Mouse (Mus musculus): Measurements from ENCODE around the gene Car14. TPM values are rescaled to one million over a fixed set of nuclear protein-coding genes. Genes with fewer than 3 reads are reported as not detected.
"Not testable (repeated sequence)": the region's sequence is repeated elsewhere in the genome, so short reads cannot be mapped to it uniquely, and the experiment has no call there.

Car14 gene
- polyA plus RNA-seq, 1 experiment from 2014 or later = 45.5 TPM

DNA sequence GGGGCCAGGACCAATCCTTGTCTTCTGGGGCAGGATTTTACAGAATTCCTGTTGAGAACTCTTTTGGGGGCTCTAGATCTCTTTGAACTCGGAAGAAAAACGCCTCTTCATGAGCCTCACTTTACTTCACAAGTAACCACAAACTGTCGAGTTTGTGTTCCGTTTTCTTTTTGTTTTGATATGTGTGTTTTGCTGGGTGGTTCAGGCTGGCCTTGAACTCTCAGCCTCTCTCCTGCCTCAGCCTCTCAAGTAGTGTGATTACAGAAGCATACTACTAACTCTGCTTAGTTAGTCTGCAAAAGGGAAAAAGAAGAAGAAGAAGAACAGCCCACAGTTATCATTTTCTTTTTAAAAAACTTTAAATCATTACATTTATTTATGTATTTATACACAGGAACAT is 19.7 kb upstream of the Car14 start:
- Histone ChIP-seq H3K9ac (ENCODE audit: low read length) (no peak overlapping the region), H3K4me3 (ENCODE audit: control insufficient read depth in 1 of 2, insufficient read depth in 1 of 2, low read depth in 1 of 2, low read length in 2 of 2) (no peak overlapping the region), H3K4me2 (ENCODE audit: low read length) (no peak overlapping the region), H3K9me3 (ENCODE audit: control insufficient read depth, low read length) (no peaks in the 10 kb centered on the region), H3K4me1 (ENCODE audit: control insufficient read depth in 2 of 2, insufficient read depth in 2 of 2, low read length in 2 of 2) (peaks cover 2 to 3% of the 10 kb centered on the region in 2 experiments; a peak in 2 of 4 replicates), H3K27me3 (ENCODE audit: control insufficient read depth, insufficient read depth, low read length) (no peaks in the 10 kb centered on the region), H3K36me3 (ENCODE audit: control insufficient read depth, insufficient read depth, low read length) (no peaks in the 10 kb centered on the region), H3K27ac (replicated peaks in 1 of 2; ENCODE audit: control insufficient read depth in 1 of 2, insufficient read depth in 1 of 2, low read depth in 2 of 2, low read length in 2 of 2) (no peak overlapping the region)
- no peak for ATAC-seq (ENCODE audit: insufficient number of reproducible peaks, insufficient read depth, low FRiP score, low read depth)
- WGBS = 62% methylated on average over 4 of the region's 4 CpGs

- H3K36me3 ChIP-seq (ENCODE audit: control insufficient read depth, insufficient read depth, low read length); H3K4me2 ChIP-seq (ENCODE audit: low read length); H3K27me3 ChIP-seq (ENCODE audit: control insufficient read depth, insufficient read depth, low read length); H3K9ac ChIP-seq (ENCODE audit: low read length); H3K4me3 ChIP-seq (ENCODE audit: control insufficient read depth in 1 of 2, insufficient read depth in 1 of 2, low read depth in 1 of 2, low read length in 2 of 2); ATAC-seq (ENCODE audit: insufficient number of reproducible peaks, insufficient read depth, low FRiP score, low read depth); H3K4me1 ChIP-seq (ENCODE audit: control insufficient read depth in 2 of 2, insufficient read depth in 2 of 2, low read length in 2 of 2); H3K27ac ChIP-seq (replicated peaks in 1 of 2; ENCODE audit: control insufficient read depth in 1 of 2, insufficient read depth in 1 of 2, low read depth in 2 of 2, low read length in 2 of 2); H3K9me3 ChIP-seq (ENCODE audit: control insufficient read depth, low read length): not testable (repeated sequence)
- 79% methylated on average over 7 of the region's 7 CpGs for WGBS
These were observed 18.9 kb upstream of the Car14 start for GRCm38 (mm10) chr3:95923429-95923828.

- not testable (repeated sequence) for H3K27me3 ChIP-seq (ENCODE audit: control insufficient read depth, insufficient read depth, low read length); H3K27ac ChIP-seq (replicated peaks in 1 of 2; ENCODE audit: control insufficient read depth in 1 of 2, insufficient read depth in 1 of 2, low read depth in 2 of 2, low read length in 2 of 2)
- WGBS = 32% methylated on average over 2 of the region's 2 CpGs
These were observed 16.0 kb upstream of the Car14 start for GRCm38 (mm10) chr3:95920532-95920931.

DNA sequence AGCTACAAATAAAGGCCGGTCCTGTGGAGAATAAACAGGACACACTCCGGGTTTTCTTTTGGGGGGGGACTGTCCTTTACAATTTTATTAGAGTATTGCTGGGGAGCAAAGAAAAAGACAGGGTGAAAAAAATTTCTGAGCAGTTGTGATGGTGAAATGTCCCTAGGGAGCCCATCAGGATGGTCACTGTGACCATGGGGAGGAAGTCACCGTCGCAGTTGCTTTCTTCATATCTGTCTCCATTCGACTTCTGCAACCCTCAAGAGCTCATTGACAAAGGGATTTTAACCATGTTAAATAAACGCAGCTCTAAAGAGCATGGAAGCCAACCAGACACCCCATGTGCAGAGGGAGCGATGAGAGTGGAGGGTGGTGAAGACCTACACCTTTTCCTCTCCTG is 12.3 kb upstream of the Car14 start:
- H3K9ac ChIP-seq (ENCODE audit: low read length) = no peak overlapping the region
- ATAC-seq (ENCODE audit: insufficient number of reproducible peaks, insufficient read depth, low FRiP score, low read depth) = no peak
- H3K4me1 ChIP-seq (ENCODE audit: control insufficient read depth in 2 of 2, insufficient read depth in 2 of 2, low read length in 2 of 2) = peaks cover 0 to 6% of the 10 kb centered on the region in 2 experiments; a peak in 1 of 4 replicates
- no peak overlapping the region for H3K27ac ChIP-seq (replicated peaks in 1 of 2; ENCODE audit: control insufficient read depth in 1 of 2, insufficient read depth in 1 of 2, low read depth in 2 of 2, low read length in 2 of 2)
- 65% methylated on average over 7 of the region's 7 CpGs for WGBS
- no peaks in the 10 kb centered on the region for H3K9me3 ChIP-seq (ENCODE audit: control insufficient read depth, low read length)
- no peak overlapping the region for H3K4me3 ChIP-seq (ENCODE audit: control insufficient read depth in 1 of 2, insufficient read depth in 1 of 2, low read depth in 1 of 2, low read length in 2 of 2)
- no peak overlapping the region for H3K4me2 ChIP-seq (ENCODE audit: low read length)
- H3K27me3 ChIP-seq (ENCODE audit: control insufficient read depth, insufficient read depth, low read length) = no peaks in the 10 kb centered on the region
- H3K36me3 ChIP-seq (ENCODE audit: control insufficient read depth, insufficient read depth, low read length) = no peaks in the 10 kb centered on the region

More at GRCm38 (mm10) chr3:95920532-95920931, 16.0 kb upstream of the Car14 start:
- H3K4me3 ChIP-seq (ENCODE audit: control insufficient read depth in 1 of 2, insufficient read depth in 1 of 2, low read depth in 1 of 2, low read length in 2 of 2); H3K4me2 ChIP-seq (ENCODE audit: low read length); ATAC-seq (ENCODE audit: insufficient number of reproducible peaks, insufficient read depth, low FRiP score, low read depth); H3K4me1 ChIP-seq (ENCODE audit: control insufficient read depth in 2 of 2, insufficient read depth in 2 of 2, low read length in 2 of 2); H3K36me3 ChIP-seq (ENCODE audit: control insufficient read depth, insufficient read depth, low read length); H3K9me3 ChIP-seq (ENCODE audit: control insufficient read depth, low read length); H3K9ac ChIP-seq (ENCODE audit: low read length): not testable (repeated sequence)

DNA sequence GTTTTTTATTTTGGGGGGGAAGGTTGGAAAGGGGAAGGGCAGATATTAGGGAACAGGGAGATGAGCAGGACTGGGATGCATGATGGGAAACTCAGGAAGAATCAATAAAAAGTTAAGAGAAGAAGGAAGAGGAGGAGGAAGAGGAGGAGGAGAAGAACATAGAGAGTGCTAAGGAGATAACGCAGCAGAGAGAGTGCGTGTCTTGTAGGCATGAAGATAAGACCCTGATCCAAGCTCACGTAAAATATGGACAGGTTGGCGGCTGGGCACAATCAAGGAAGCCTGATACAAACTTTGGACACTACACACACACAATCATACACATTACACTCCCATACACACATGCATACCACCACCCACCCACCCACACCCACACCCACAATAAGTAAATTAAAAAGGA is 10.2 kb upstream of the Car14 start:
- Histone ChIP-seq H3K9me3 (ENCODE audit: control insufficient read depth, low read length) (no peaks in the 10 kb centered on the region), H3K4me2 (ENCODE audit: low read length) (no peak overlapping the region), H3K36me3 (ENCODE audit: control insufficient read depth, insufficient read depth, low read length) (no peaks in the 10 kb centered on the region), H3K27ac (replicated peaks in 1 of 2; ENCODE audit: control insufficient read depth in 1 of 2, insufficient read depth in 1 of 2, low read depth in 2 of 2, low read length in 2 of 2) (no peak overlapping the region), H3K27me3 (ENCODE audit: control insufficient read depth, insufficient read depth, low read length) (no peaks in the 10 kb centered on the region), H3K4me1 (ENCODE audit: control insufficient read depth in 2 of 2, insufficient read depth in 2 of 2, low read length in 2 of 2) (0 out of 4 replicates have a peak, but pooled peaks cover 0 to 2% of the 10 kb centered on the region in 2 experiments), H3K9ac (ENCODE audit: low read length) (no peak overlapping the region), H3K4me3 (ENCODE audit: control insufficient read depth in 1 of 2, insufficient read depth in 1 of 2, low read depth in 1 of 2, low read length in 2 of 2) (no peak overlapping the region)
- no peak for ATAC-seq (ENCODE audit: insufficient number of reproducible peaks, insufficient read depth, low FRiP score, low read depth)
- WGBS = 56% methylated on average over 4 of the region's 4 CpGs

DNA sequence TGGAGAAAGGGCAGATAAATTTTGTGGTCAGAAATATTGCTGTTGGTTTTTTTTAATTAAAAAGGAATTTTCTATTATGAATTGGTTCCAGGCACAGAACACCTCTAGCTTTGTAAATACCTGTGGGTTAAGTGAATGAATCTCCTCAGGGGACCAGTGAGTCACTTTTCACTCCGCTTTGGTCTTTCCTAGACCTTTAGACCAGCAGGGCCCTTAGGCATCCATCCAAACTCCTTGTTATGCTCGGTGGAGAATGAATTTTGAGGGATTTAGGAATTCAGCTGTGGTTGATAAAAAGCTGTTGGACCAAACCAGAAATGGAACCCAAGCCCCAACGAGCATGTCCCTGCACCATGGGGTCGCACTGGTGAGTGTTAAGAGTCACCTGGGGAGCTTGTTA is 3.1 kb upstream of the Car14 start:
- H3K27me3 ChIP-seq (ENCODE audit: control insufficient read depth, insufficient read depth, low read length) = no peaks in the 10 kb centered on the region
- no peak overlapping the region for H3K4me3 ChIP-seq (ENCODE audit: control insufficient read depth in 1 of 2, insufficient read depth in 1 of 2, low read depth in 1 of 2, low read length in 2 of 2)
- ATAC-seq (ENCODE audit: insufficient number of reproducible peaks, insufficient read depth, low FRiP score, low read depth) = no peak
- H3K9ac ChIP-seq (ENCODE audit: low read length) = no peak overlapping the region
- WGBS = 50% methylated on average over 4 of the region's 4 CpGs
- H3K27ac ChIP-seq (replicated peaks in 1 of 2; ENCODE audit: control insufficient read depth in 1 of 2, insufficient read depth in 1 of 2, low read depth in 2 of 2, low read length in 2 of 2) = no peak overlapping the region
- H3K4me2 ChIP-seq (ENCODE audit: low read length) = no peak overlapping the region
- H3K9me3 ChIP-seq (ENCODE audit: control insufficient read depth, low read length) = no peaks in the 10 kb centered on the region
- H3K36me3 ChIP-seq (ENCODE audit: control insufficient read depth, insufficient read depth, low read length) = no peaks in the 10 kb centered on the region
- H3K4me1 ChIP-seq (ENCODE audit: control insufficient read depth in 2 of 2, insufficient read depth in 2 of 2, low read length in 2 of 2) = peaks cover 9 to 32% of the 10 kb centered on the region in 2 experiments

DNA sequence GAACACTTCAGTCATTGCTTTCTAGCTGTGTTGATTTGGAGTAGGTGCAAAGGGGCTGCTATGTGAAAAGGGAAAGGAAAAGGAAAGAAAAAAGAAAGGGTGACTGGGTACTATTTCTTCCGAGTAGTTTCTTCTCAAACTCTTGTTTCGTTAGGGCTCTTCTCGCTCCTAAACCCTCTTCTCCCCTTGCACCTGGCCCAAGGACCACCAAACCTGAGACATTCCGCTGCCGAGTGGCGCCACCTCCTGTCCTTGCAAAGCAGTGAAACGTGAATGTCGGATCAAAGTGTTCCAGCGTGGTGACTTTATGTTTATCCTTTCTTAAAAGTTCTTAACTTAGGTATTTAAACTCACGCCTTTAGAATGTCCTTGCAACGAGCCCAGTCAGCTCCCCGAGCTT is 2.4 kb upstream of the Car14 start:
- H3K27ac ChIP-seq (replicated peaks in 1 of 2; ENCODE audit: control insufficient read depth in 1 of 2, insufficient read depth in 1 of 2, low read depth in 2 of 2, low read length in 2 of 2) = no peak overlapping the region
- no peaks in the 10 kb centered on the region for H3K9me3 ChIP-seq (ENCODE audit: control insufficient read depth, low read length)
- WGBS = under 1% methylated on average over 12 of the region's 12 CpGs
- no peaks in the 10 kb centered on the region for H3K36me3 ChIP-seq (ENCODE audit: control insufficient read depth, insufficient read depth, low read length)
- peak overlapping the region in 1 of 2 experiments; percentile 46; a peak in 2 of 4 replicates for H3K4me3 ChIP-seq (ENCODE audit: control insufficient read depth in 1 of 2, insufficient read depth in 1 of 2, low read depth in 1 of 2, low read length in 2 of 2)
- ATAC-seq (ENCODE audit: insufficient number of reproducible peaks, insufficient read depth, low FRiP score, low read depth) = no peak
- no peaks in the 10 kb centered on the region for H3K27me3 ChIP-seq (ENCODE audit: control insufficient read depth, insufficient read depth, low read length)
- H3K9ac ChIP-seq (ENCODE audit: low read length) = 0 out of 2 replicates have a peak overlapping the region, but pooled peaks have one; percentile 49
- peaks cover 15 to 40% of the 10 kb centered on the region in 2 experiments for H3K4me1 ChIP-seq (ENCODE audit: control insufficient read depth in 2 of 2, insufficient read depth in 2 of 2, low read length in 2 of 2)
- peak overlapping the region; percentile 93 for H3K4me2 ChIP-seq (ENCODE audit: low read length)

DNA sequence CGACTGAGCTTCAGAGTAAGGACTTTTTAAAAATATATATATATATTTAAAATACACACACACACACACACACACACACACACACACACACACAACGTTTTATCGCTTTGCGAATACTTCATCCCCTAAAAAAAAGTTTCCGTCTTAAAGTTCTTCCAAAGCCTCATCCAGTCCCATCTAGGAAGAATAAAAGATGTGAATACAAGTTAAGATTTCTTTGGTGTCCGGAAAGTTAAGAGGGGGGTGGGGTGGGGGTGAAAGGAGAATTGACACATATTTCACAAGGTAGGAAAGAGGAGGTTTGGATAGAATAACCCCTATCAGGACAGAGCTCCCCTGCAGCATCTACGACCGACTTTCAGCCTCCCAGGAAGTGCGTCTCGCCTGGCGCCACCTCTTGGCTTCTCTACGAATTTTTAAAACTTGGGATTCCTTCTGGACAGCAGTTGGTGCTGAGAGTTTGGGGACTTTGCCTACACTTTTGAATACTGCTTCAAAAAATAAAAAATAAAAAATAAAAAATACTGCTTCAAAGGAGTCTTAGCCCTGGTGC is 1.5 kb upstream of the Car14 start:
- peak overlapping the region; percentile 46 to 47; a peak in 3 of 4 replicates for H3K4me3 ChIP-seq (ENCODE audit: control insufficient read depth in 1 of 2, insufficient read depth in 1 of 2, low read depth in 1 of 2, low read length in 2 of 2)
- peak overlapping the region; percentile 93 for H3K4me2 ChIP-seq (ENCODE audit: low read length)
- under 1% methylated on average over 12 of the region's 12 CpGs for WGBS
- H3K9ac ChIP-seq (ENCODE audit: low read length) = peak overlapping the region; percentile 76
- peaks cover 18 to 45% of the 10 kb centered on the region in 2 experiments for H3K4me1 ChIP-seq (ENCODE audit: control insufficient read depth in 2 of 2, insufficient read depth in 2 of 2, low read length in 2 of 2)
- H3K36me3 ChIP-seq (ENCODE audit: control insufficient read depth, insufficient read depth, low read length) = no peaks in the 10 kb centered on the region
- ATAC-seq (ENCODE audit: insufficient number of reproducible peaks, insufficient read depth, low FRiP score, low read depth) = no peak
- no peaks in the 10 kb centered on the region for H3K9me3 ChIP-seq (ENCODE audit: control insufficient read depth, low read length)
- no peaks in the 10 kb centered on the region for H3K27me3 ChIP-seq (ENCODE audit: control insufficient read depth, insufficient read depth, low read length)
- H3K27ac ChIP-seq (replicated peaks in 1 of 2; ENCODE audit: control insufficient read depth in 1 of 2, insufficient read depth in 1 of 2, low read depth in 2 of 2, low read length in 2 of 2) = no peak overlapping the region

Measured in heart, embryonic 14.5 days (tissue).